Mouse (Mus musculus): ENCODE measurements around the gene Lrrc40.

GRCm38 (mm10) chr3:158049508-158049907 is 13.0 kb downstream of the Lrrc40 start:
- no peak for TF ChIP-seq CTCF (IDR thresholded peaks at IDR 0.05; ENCODE audit: extremely low read depth, insufficient read depth, insufficient read length, insufficient replicate concordance)
- TF ChIP-seq POLR2A (IDR thresholded peaks at IDR 0.05; ENCODE audit: low read depth, low read length), result no peak
